Mouse (Mus musculus) thymus, postnatal 0 days (tissue): Measurements from ENCODE around the gene Parl. TPM values are rescaled to one million over a fixed set of nuclear protein-coding genes. Genes with fewer than 3 reads are reported as not detected.

ENCODE experiments used
- DNase-seq: peaks from one replicate; pipeline ENCODE4 v3.0.0-alpha.2; 2015; ENCODE audit warnings: low spot score
- polyA plus RNA-seq: library from polyadenylated mRNA; unstranded; fragments of >200 nt; fragmentation: Nextera tagmentation; extraction: Ambion mirVana; gene quantifications from 2 replicates; pipeline ENCODE4 v1.2.1, GENCODE M21; 2015

The Parl gene
- polyA plus RNA-seq, 1 experiment from 2014 or later: 133 TPM

- DNase-seq: no peak
Observed at GRCm38 (mm10) chr16:20238646-20239045, 63.5 kb downstream of the Parl start.

- DNase-seq: no peak
Observed at GRCm38 (mm10) chr16:20237426-20237825, 64.8 kb downstream of the Parl start.

GRCm38 (mm10) chr16:20234406-20234805 lies 67.8 kb downstream of the Parl start:
- no peak for DNase-seq

Other genes with a start within 250 kb of the Parl start
- 29.2 and 29.5 TPM in 2 replicates for gene Klhl24, start 204.8 kb downstream of the Parl start, polyA plus RNA-seq
- gene Yeats2, start 161.3 kb downstream of the Parl start, polyA plus RNA-seq: 8.9 and 9.9 TPM in 2 replicates
- 0.05 and 0.10 TPM in 2 replicates for gene Map6d1, start 61.0 kb downstream of the Parl start, polyA plus RNA-seq
- 0.08 and 0.24 TPM in 2 replicates for gene Cyp2ab1, start 23.0 kb upstream of the Parl start, polyA plus RNA-seq
- gene Abcc5, start 124.0 kb upstream of the Parl start, polyA plus RNA-seq: 64.8 and 82.9 TPM in 2 replicates
- gene Eif2b5, start 196.4 kb upstream of the Parl start, polyA plus RNA-seq: 91.5 and 92.0 TPM in 2 replicates
- 4.7 and 5.3 TPM in 2 replicates for gene Dvl3, start 214.6 kb upstream of the Parl start, polyA plus RNA-seq
- 397 and 421 TPM in 2 replicates for gene Ap2m1, start 233.1 kb upstream of the Parl start, polyA plus RNA-seq
- 50.8 and 63.7 TPM in 2 replicates for gene Abcf3, start 246.2 kb upstream of the Parl start, polyA plus RNA-seq